Mouse (Mus musculus) CH12.LX (cell line): Measurements from ENCODE around the gene Cnn2. TPM values are rescaled to one million over a fixed set of nuclear protein-coding genes. Genes with fewer than 3 reads are reported as not detected.
A peak's percentile ranks its signal among the peaks of the same experiment; 100 is the strongest.
"Not testable (repeated sequence)": the region's sequence is repeated elsewhere in the genome, so short reads cannot be mapped to it uniquely, and the experiment has no call there.

Source experiments
- DNase-seq: peaks from one replicate; pipeline ENCODE4 v3.0.0-alpha.2; 2013; ENCODE audit errors: extremely low read depth
- H3K27ac ChIP-seq: 2 replicates; pipeline ENCODE4 v1.5.1; 2012; ENCODE audit warnings: low read depth, mild to moderate bottlenecking, control low read depth, moderate library complexity; ENCODE audit not compliant: insufficient read depth
- H3K27me3 ChIP-seq: replicated peaks from 2 replicates; pipeline ENCODE3; 2012; ENCODE audit warnings: inconsistent platforms
- H3K36me3 ChIP-seq, 2 experiments: replicated peaks in 1 of 2; 2 replicates each; pipeline versions ENCODE3 to v1.6.1; 2012; ENCODE audit warnings: inconsistent platforms in 1 of 2, low read length in 1 of 2, mild to moderate bottlenecking in 1 of 2, mixed read lengths in 1 of 2, moderate library complexity in 1 of 2; ENCODE audit not compliant: control insufficient read depth in 1 of 2, insufficient read depth in 1 of 2
- H3K4me1 ChIP-seq, 2 experiments: 2 replicates each; pipeline ENCODE4 v1.6.1; 2012; ENCODE audit warnings: inconsistent platforms in 1 of 2, moderate library complexity in 1 of 2; ENCODE audit not compliant: insufficient read depth in 2 of 2, control insufficient read depth in 1 of 2
- H3K4me2 ChIP-seq: 2 replicates; pipeline ENCODE4 v1.6.1; 2012; ENCODE audit warnings: low read depth, mild to moderate bottlenecking, control low read depth; ENCODE audit not compliant: poor library complexity, insufficient read depth, severe bottlenecking
- H3K4me3 ChIP-seq, 3 experiments: fragments of 150-350 bp in 1 of 3; sonication (generic) in 1 of 3; replicated peaks in 1 of 3; 2 replicates each; pipeline versions ENCODE3 to v1.5.1; 2011 to 2012; ENCODE audit warnings: low read depth in 2 of 3, low read length in 2 of 3, mild to moderate bottlenecking in 2 of 3, moderate library complexity in 2 of 3, control low read depth in 1 of 3, improper control_type of control experiment in 1 of 3, inconsistent platforms in 1 of 3, mixed read lengths in 1 of 3; ENCODE audit not compliant: poor library complexity in 1 of 3
- H3K79me2 ChIP-seq: replicated peaks from 2 replicates; pipeline ENCODE4 v1.6.1; 2012; ENCODE audit warnings: mild to moderate bottlenecking, moderate library complexity; ENCODE audit not compliant: control insufficient read depth, poor library complexity, insufficient read depth, severe bottlenecking; ENCODE audit errors: extremely low read depth
- H3K9ac ChIP-seq: 2 replicates; pipeline ENCODE4 v1.6.1; 2012; ENCODE audit warnings: low read depth, mild to moderate bottlenecking, control low read depth, moderate library complexity; ENCODE audit not compliant: insufficient read depth
- H3K9me3 ChIP-seq: replicated peaks from 2 replicates; pipeline ENCODE3; 2012; ENCODE audit warnings: low read length, inconsistent platforms, mixed read lengths
- BHLHE40 ChIP-seq: IDR thresholded peaks from 2 replicates; pipeline ENCODE4 v1.6.1; 2011; ENCODE audit warnings: mild to moderate bottlenecking, low read depth, low read length, improper control_type of control experiment
- CHD1 ChIP-seq: IDR thresholded peaks from 2 replicates; pipeline ENCODE4 v1.6.1; 2012; ENCODE audit warnings: low read depth, low read length, improper control_type of control experiment, inconsistent platforms
- CHD2 ChIP-seq: IDR thresholded peaks from 2 replicates; pipeline ENCODE4 v1.6.1; 2011; ENCODE audit warnings: low read length, improper control_type of control experiment
- CTCF ChIP-seq, 2 experiments: IDR thresholded peaks in 1 of 2; conservative IDR thresholded peaks in 1 of 2; 2 replicates each; pipeline ENCODE4 v1.5.1; 2011 to 2012; ENCODE audit warnings: low read depth in 2 of 2, low read length in 2 of 2, improper control_type of control experiment in 1 of 2, inconsistent platforms in 1 of 2, mild to moderate bottlenecking in 1 of 2, moderate library complexity in 1 of 2
- E2F4 ChIP-seq: IDR thresholded peaks from 2 replicates; pipeline ENCODE4 v1.6.1; 2011; ENCODE audit warnings: low read depth, low read length, improper control_type of control experiment; ENCODE audit not compliant: insufficient replicate concordance
- ELF1 ChIP-seq: IDR thresholded peaks from 2 replicates; pipeline ENCODE4 v1.6.1; 2014; ENCODE audit warnings: low read depth, mild to moderate bottlenecking, inconsistent platforms, low read length, improper control_type of control experiment
- EP300 ChIP-seq: IDR thresholded peaks from 2 replicates; pipeline ENCODE4 v1.6.1; 2011; ENCODE audit warnings: low read length, improper control_type of control experiment
- ETS1 ChIP-seq: conservative IDR thresholded peaks from 2 replicates; pipeline ENCODE4 v1.6.1; 2012; ENCODE audit warnings: low read depth, mild to moderate bottlenecking, inconsistent platforms, low read length, improper control_type of control experiment, moderate library complexity
- HCFC1 ChIP-seq: IDR thresholded peaks from 2 replicates; pipeline ENCODE4 v1.6.1; 2012; ENCODE audit warnings: low read depth, mild to moderate bottlenecking, inconsistent platforms, low read length, improper control_type of control experiment
- IRF4 ChIP-seq: IDR thresholded peaks from 2 replicates; pipeline ENCODE4 v1.6.1; 2014; ENCODE audit warnings: low read depth, mild to moderate bottlenecking, inconsistent platforms, low read length, improper control_type of control experiment
- JUND ChIP-seq: conservative IDR thresholded peaks from 2 replicates; pipeline ENCODE4 v1.6.1; 2011; ENCODE audit warnings: low read depth, low read length, improper control_type of control experiment
- MAFK ChIP-seq: IDR thresholded peaks from 2 replicates; pipeline ENCODE4 v1.6.1; 2011; ENCODE audit warnings: low read length, improper control_type of control experiment; ENCODE audit not compliant: insufficient replicate concordance
- MAX ChIP-seq: IDR thresholded peaks from 2 replicates; pipeline ENCODE4 v1.6.1; 2011; ENCODE audit warnings: low read length, improper control_type of control experiment
- MAZ ChIP-seq: IDR thresholded peaks from 2 replicates; pipeline ENCODE4 v1.6.1; 2012; ENCODE audit warnings: low read depth, mild to moderate bottlenecking, inconsistent platforms, low read length, improper control_type of control experiment, moderate library complexity
- MEF2A ChIP-seq: IDR thresholded peaks from 2 replicates; pipeline ENCODE4 v1.6.1; 2014; ENCODE audit warnings: low read depth, mild to moderate bottlenecking, inconsistent platforms, low read length, improper control_type of control experiment, borderline replicate concordance
- MYC ChIP-seq: IDR thresholded peaks from 2 replicates; pipeline ENCODE4 v1.6.1; 2011; ENCODE audit warnings: low read depth, mild to moderate bottlenecking, improper control_type of control experiment, low read length
- NELFE ChIP-seq: IDR thresholded peaks from 2 replicates; pipeline ENCODE4 v1.6.1; 2011; ENCODE audit warnings: low read depth, low read length, improper control_type of control experiment
- NRF1 ChIP-seq: IDR thresholded peaks from 2 replicates; pipeline ENCODE4 v1.6.1; 2014; ENCODE audit warnings: low read depth, mild to moderate bottlenecking, inconsistent platforms, low read length, improper control_type of control experiment, moderate library complexity
- POLR2A ChIP-seq: IDR thresholded peaks from 2 replicates; pipeline ENCODE4 v1.6.1; 2011; ENCODE audit warnings: low read depth, mild to moderate bottlenecking, improper control_type of control experiment, low read length
- POLR2AphosphoS2 ChIP-seq: IDR thresholded peaks from 2 replicates; pipeline ENCODE4 v1.6.1; 2011; ENCODE audit warnings: low read depth, low read length, improper control_type of control experiment
- RAD21 ChIP-seq: IDR thresholded peaks from 2 replicates; pipeline ENCODE4 v1.6.1; 2011; ENCODE audit warnings: low read depth, mild to moderate bottlenecking, low read length, improper control_type of control experiment, moderate library complexity
- RCOR1 ChIP-seq: conservative IDR thresholded peaks from 2 replicates; pipeline ENCODE4 v1.6.1; 2012; ENCODE audit warnings: low read depth, mild to moderate bottlenecking, inconsistent platforms, low read length, improper control_type of control experiment
- SIN3A ChIP-seq: IDR thresholded peaks from 2 replicates; pipeline ENCODE4 v1.6.1; 2012; ENCODE audit warnings: low read length, improper control_type of control experiment, inconsistent platforms
- SMC3 ChIP-seq: IDR thresholded peaks from 2 replicates; pipeline ENCODE4 v1.6.1; 2011; ENCODE audit warnings: low read depth, low read length, improper control_type of control experiment
- TBP ChIP-seq: conservative IDR thresholded peaks from 2 replicates; pipeline ENCODE4 v1.6.1; 2011; ENCODE audit warnings: low read depth, low read length, improper control_type of control experiment
- TCF12 ChIP-seq: IDR thresholded peaks from 2 replicates; pipeline ENCODE4 v1.6.1; 2014; ENCODE audit warnings: low read depth, mild to moderate bottlenecking, inconsistent platforms, low read length, improper control_type of control experiment
- UBTF ChIP-seq: IDR thresholded peaks from 2 replicates; pipeline ENCODE4 v1.6.1; 2012; ENCODE audit warnings: low read depth, mild to moderate bottlenecking, inconsistent platforms, low read length, improper control_type of control experiment, moderate library complexity
- ZC3H11A ChIP-seq: IDR thresholded peaks from 2 replicates; pipeline ENCODE4 v1.6.1; 2012; ENCODE audit warnings: low read depth, mild to moderate bottlenecking, inconsistent platforms, low read length, improper control_type of control experiment
- ZNF384 ChIP-seq: IDR thresholded peaks from 2 replicates; pipeline ENCODE4 v1.6.1; 2012; ENCODE audit warnings: low read depth, low read length, improper control_type of control experiment, inconsistent platforms
- dilution Hi-C: fragments of 300-500 bp; cut with MboI; formaldehyde crosslinking; loops from 2 replicates; pipeline ENCODE4 v1.14.3; 2020; ENCODE audit warnings: low sequenced_read_pairs; ENCODE audit not compliant: extremely low pct_unique_long_range_greater_than_20kb, extremely low pct_ligation_motif_present
- in situ Hi-C: fragments of 300-500 bp; cut with MboI; formaldehyde crosslinking; loops from 3 replicates; pipeline ENCODE4 v1.14.3; 2019; ENCODE audit warnings: low sequenced_read_pairs, low pct_ligation_motif_present, low pct_unique_long_range_greater_than_20kb, mixed read lengths
- polyA plus RNA-seq: library from polyadenylated mRNA; unstranded; fragments of >175 nt; gene quantifications from 2 replicates; pipeline ENCODE4 v1.2.1, GENCODE M21; 2012; ENCODE audit warnings: low read depth; ENCODE audit not compliant: insufficient read length
- total RNA-seq, 2 experiments: library from RNA; depleted of rRNA; stranded (reverse); fragments of 300-350 nt in 1 of 2; fragments of >200 nt in 1 of 2; gene quantifications; 2 replicates each; pipeline ENCODE4 v1.2.3; 2012 to 2014

The Cnn2 gene
- total and polyA plus RNA-seq, 3 experiments: 26.9 to 62.7 (median 49.0) TPM

- H3K4me3 ChIP-seq: no peak overlapping the region
These were observed 30.1 kb upstream of the Cnn2 start for GRCm38 (mm10) chr10:79958140-79958816.

GRCm38 (mm10) chr10:79959412-79959811 lies 29.0 kb upstream of the Cnn2 start:
- Histone ChIP-seq H3K36me3 (peaks cover 23 to 35% of the 10 kb centered on the region in 2 experiments), H3K79me2 (peaks cover 22% of the 10 kb centered on the region), H3K4me1 (peaks cover 21 to 49% of the 10 kb centered on the region in 2 experiments)
- dilution Hi-C loops, in situ Hi-C loops, H3K27ac ChIP-seq, H3K9ac ChIP-seq, H3K9me3 ChIP-seq, H3K27me3 ChIP-seq, DNase-seq, H3K4me2 ChIP-seq, H3K4me3 ChIP-seq: not testable (repeated sequence)

More at GRCm38 (mm10) chr10:79958140-79958816, 30.1 kb upstream of the Cnn2 start:
- H3K36me3 ChIP-seq: peaks cover 16 to 33% of the 10 kb centered on the region in 2 experiments
- in situ Hi-C loops: no loop called here
- dilution Hi-C loops: no loop called here
- DNase-seq: peak; percentile 78
- no peaks in the 10 kb centered on the region for H3K27me3 ChIP-seq
- H3K9ac ChIP-seq: no peak overlapping the region
- H3K79me2 ChIP-seq: peaks cover 22% of the 10 kb centered on the region
- H3K4me1 ChIP-seq: peaks cover 25 to 60% of the 10 kb centered on the region in 2 experiments
- peak; percentile 68 to 99; a peak in 3 of 4 replicates for TF ChIP-seq CTCF (conservative IDR thresholded peaks at IDR 0.05 in 1 of 2, IDR thresholded peaks at IDR 0.05 in 1 of 2; ENCODE audit: low read depth in 2 of 2, low read length in 2 of 2)
- TF ChIP-seq SIN3A: peak; percentile 84
- TF ChIP-seq ELF1: peak; percentile 54; the same call in 1 of the 2 replicates
- no peak for TF ChIP-seq EP300
- 0 out of 2 replicates have a peak, but pooled peaks have one; percentile 29 for TF ChIP-seq BHLHE40
- peak; percentile 66; the same call in 1 of the 2 replicates for TF ChIP-seq NELFE
- TF ChIP-seq CHD1: no peak
- peak; percentile 72; the same call in 1 of the 2 replicates for TF ChIP-seq MYC
- TF ChIP-seq POLR2A: no peak
- no peak for TF ChIP-seq RCOR1
- peak; percentile 67 for TF ChIP-seq TCF12
- no peak for TF ChIP-seq TBP
- peak; percentile 59 for TF ChIP-seq IRF4
- peak; percentile 77 for TF ChIP-seq MAX
- TF ChIP-seq HCFC1: peak; percentile 28; the same call in 1 of the 2 replicates
- TF ChIP-seq ZC3H11A: peak; percentile 96
- no peak for TF ChIP-seq MAFK
- TF ChIP-seq JUND: no peak
- no peak for TF ChIP-seq UBTF
- peak; percentile 41; the same call in 1 of the 2 replicates for TF ChIP-seq MAZ
- 0 out of 2 replicates have a peak, but pooled peaks have one; percentile 4 for TF ChIP-seq CHD2
- peak; percentile 99 for TF ChIP-seq SMC3
- no peak for TF ChIP-seq ETS1
- no peak for TF ChIP-seq ZNF384
- peak; percentile 28; the same call in 1 of the 2 replicates for TF ChIP-seq NRF1
- no peak for TF ChIP-seq POLR2AphosphoS2
- no peak for TF ChIP-seq E2F4
- TF ChIP-seq MEF2A: peak; percentile 73
- TF ChIP-seq RAD21: peak; percentile 99
- no peak overlapping the region for H3K4me2 ChIP-seq
- no peaks in the 10 kb centered on the region for H3K9me3 ChIP-seq
- no peak overlapping the region for H3K27ac ChIP-seq
